Mouse (Mus musculus): ENCODE measurements around the gene Klrb1c.
A peak's percentile ranks its signal among the peaks of the same experiment; 100 is the strongest.
"Not testable (repeated sequence)": the region's sequence is repeated elsewhere in the genome, so short reads cannot be mapped to it uniquely, and the experiment has no call there.

Gene Klrb1c

GRCm38 (mm10) chr6:128797185-128797905, 8.3 kb upstream of the Klrb1c start:
- no peak for DNase-seq

DNA sequence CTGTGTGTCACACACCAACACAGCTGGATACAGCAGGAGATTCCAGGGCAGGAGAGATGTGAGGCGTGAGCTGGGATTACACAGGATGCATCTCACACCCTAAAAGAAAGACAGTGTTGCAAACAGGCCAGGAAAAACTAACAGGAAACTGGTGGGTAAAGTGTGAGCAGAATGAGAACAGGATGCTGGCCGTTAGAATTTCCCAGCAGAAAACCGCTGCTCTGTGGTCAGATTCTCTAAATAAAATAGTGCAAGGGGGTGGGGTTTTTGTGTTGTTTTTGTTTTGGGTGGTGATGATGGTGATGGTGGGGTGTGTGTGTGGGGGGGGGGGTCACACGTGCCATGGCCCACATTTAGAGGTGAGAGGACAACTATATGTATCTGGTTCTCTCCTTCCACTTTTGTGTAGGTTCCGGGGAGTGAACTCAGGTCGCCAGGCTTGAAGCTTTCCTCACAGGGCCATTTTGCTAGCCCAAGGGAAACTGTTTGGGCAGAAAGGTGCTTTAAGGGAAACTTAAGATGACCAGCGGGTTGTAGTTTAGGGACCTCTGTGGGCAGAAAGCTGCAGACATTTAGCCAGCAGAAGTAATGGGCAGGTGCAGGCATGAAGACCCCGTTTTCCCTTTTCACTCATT, 7.4 kb upstream of the Klrb1c start:
- DNase-seq: no peak

DNA sequence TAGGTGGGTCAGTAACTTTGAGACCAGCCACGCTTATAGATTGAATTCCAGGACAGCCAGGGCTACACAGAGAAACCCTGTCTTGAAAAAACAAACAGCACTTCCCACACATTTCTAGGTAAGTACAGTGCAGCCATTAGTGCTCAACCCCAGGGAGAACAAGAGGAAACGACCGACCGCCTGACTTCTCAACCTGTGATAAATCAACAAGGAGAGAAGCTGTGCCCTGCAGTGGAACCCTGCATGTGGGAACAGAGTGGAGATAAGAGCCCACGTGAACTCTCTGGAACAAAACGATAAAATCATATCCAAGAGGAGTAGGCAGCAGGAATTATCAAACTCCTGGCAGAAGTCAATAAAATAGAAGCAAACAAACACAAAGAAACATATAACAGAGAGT, 4.7 kb upstream of the Klrb1c start:
- DNase-seq: no peak

- DNase-seq: not testable (repeated sequence)
These were observed 1.5 kb upstream of the Klrb1c start for GRCm38 (mm10) chr6:128790491-128790994.

DNA sequence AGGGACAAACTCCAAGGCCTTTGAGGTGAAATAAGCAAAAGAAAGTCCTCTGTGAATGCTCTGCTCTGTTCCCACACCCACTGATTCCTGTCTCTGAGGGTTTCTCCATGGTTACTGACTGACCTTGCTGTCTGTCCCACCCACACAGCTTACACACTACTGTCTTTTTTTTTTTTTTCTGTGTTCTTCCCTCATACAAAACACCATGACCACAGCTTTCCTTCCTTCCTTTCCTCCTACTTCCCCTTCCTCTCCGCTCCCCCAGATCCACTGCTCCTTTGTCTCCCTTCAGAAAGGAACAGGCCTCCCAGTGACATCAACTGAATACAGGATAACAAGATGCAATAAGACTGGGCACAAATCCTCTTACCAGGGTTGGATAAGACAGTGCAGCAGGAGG, 498 bp downstream of the Klrb1c start:
- DNase-seq: no peak

DNA sequence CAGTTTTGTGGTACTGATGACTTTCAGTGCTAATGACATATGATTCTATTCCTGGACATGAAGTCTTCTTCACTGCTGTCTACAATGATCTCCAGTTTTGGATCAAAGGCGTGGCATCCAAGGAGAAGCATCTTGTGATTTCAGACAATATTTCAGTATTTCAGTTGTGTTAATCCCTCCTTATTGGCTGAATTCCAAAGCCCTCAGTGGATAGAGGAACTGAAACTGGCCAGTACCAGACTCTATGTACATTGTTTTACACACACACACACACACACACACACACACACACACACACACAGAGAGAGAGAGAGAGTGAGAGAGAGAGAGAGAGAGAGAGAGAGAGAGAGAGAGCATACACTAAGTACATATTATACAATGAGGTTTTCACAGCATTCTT, 2.6 kb downstream of the Klrb1c start:
- DNase-seq: not testable (repeated sequence)

DNA sequence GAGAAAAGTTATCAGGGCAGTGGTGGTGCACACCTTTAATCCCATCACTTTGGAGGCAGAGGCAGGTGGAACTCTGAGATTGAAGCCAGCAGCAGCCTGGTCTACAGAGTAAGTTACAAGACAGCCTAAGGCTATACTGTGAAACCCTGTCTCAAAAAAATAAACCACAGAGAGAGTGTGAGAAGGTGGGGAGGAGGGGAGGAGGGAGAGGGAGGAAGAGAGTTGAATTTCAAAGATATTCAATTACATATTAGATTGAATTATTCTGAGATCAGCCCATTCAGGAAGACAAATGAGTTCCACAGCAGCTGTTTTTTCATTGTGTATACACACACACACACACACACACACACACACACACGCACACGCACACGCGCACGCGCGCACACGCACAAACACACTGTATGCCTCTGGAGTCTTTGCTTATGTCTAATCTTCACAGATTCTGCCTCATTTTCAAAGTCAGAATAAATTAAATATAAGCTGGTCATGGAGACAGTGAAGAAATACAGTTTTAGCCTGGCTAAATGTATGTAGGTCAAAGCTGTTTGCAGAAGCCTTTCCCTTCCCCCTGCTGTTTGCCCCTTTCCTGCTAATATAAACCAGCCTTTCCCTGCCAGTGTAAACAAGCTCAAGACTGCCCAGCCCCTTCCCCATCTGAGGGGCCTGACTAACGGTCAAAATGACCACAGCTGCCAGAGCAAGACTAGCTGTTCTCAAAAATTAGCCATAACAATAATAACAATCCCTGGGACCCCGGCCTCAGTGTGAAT, 19.3 kb downstream of the Klrb1c start:
- DNase-seq: no peak

GRCm38 (mm10) chr6:128768047-128768446, 21.0 kb downstream of the Klrb1c start:
- DNase-seq: no peak

- peak; percentile 30 for DNase-seq
These were observed 22.3 kb downstream of the Klrb1c start for GRCm38 (mm10) chr6:128766486-128767254.

DNA sequence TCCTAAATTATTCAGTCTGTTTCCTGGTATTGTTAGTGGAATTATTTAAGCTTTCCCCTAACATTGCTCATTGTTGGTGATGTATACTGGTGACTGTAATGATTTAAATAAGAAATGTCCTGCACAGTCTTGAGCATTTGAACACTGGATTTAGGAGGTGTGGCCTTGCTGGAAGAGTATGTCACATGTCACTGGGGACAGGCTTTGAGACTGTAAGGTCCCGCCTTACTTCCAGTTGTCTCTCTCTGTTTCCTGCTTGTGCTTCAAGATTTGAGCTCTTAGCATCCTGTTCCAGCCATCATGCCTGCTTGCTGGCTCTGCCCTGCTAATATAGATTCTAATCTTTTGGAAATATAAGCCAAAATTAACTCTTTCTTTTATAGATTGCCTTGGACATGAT, 23.8 kb downstream of the Klrb1c start:
- DNase-seq: no peak

- DNase-seq: no peak
These were observed 24.4 kb downstream of the Klrb1c start for GRCm38 (mm10) chr6:128764598-128764997.

DNA sequence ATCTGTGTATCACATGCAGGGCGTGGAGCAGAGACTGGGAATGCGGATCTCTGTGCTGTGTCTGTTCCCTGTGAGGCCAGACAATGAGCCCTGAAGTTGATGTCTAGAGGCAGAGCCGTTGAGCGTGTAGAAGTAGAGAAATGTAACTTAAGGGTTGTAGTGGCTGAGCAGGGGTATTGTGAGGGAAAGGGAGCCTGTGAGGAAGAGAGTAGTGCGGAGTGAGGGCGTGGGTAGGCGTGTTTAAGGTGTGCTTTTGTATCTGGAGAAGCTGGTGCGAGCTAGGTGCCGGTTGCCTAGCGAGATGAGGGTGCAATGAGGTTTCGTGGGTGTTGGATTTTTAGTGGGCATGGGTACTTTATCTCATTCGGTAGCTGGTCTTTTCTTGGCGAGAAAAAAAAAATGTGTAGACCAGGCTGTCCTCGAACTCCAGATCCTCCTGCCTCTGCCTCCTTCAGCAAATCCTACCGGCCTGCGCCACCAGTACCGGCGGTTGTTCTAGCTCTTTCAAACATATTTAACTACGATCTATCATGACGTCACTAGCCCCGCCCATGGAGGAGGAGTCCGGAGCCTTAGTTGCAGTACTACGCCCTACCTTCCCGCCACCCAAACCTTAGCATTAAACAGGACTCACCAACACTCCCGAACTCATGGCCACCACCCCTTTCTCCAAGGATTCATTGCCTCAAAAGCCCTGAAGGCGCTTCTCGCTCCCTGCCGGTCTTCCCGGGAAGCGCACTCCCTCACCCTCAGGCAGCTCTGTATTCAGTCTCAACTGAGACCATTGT, 25.1 kb downstream of the Klrb1c start:
- peak; percentile 89 for DNase-seq

DNA sequence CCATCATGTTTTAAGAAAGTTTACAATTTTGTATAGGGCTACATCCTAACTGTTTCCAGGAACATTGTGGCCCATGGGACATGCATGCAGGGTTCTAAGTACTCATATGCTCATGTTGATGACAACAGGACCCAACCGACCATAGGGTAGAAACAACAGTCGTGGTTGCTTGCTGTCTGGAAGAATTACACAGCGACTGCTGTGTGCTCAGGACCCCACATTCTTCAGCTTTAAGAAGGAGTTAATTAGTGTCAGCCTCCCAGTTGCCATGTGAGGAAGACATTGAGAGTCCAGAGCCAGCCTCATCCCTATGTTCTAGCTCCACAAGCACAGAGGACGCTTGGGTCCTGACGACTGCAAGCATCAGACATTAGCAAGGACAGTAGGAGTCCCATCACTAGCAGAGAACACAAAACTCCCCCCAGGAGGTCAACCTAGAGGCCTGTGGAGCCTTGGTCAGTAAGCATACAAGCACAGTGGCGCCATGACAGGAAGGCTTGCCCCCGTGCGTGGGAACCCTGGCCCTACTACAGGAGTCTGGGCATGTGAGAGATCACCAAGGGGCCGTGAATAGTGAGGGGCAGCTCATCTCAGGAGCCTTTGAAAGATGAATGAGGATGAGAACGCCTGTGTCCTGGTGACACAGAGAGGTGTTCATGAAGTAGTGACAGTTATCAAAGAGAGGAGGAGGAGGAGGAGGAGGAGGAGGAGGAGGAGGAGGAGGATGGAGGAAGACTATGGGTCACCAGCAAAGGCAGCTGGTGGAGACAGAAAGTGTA, 25.9 kb downstream of the Klrb1c start:
- not testable (repeated sequence) for DNase-seq

DNA sequence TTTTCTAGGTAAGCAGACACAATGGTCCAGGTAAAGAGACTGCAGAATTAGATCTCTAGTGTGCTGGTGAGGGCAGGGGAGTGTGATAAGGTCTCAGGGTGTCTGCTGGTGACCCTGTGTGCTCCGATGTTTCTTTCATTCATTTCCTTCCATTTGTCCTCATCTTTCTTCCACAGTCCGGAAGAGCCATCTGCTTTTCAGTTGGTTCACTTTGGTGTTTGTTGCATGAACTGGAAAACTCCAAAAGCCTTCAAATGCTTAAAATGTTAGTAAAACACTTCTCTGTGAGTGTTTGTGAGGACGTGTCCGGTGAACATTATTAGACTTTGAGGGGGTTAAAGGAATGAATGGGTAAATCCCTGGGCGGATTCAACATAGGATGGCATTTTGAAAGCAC, 27.9 kb downstream of the Klrb1c start:
- no peak for DNase-seq

DNA sequence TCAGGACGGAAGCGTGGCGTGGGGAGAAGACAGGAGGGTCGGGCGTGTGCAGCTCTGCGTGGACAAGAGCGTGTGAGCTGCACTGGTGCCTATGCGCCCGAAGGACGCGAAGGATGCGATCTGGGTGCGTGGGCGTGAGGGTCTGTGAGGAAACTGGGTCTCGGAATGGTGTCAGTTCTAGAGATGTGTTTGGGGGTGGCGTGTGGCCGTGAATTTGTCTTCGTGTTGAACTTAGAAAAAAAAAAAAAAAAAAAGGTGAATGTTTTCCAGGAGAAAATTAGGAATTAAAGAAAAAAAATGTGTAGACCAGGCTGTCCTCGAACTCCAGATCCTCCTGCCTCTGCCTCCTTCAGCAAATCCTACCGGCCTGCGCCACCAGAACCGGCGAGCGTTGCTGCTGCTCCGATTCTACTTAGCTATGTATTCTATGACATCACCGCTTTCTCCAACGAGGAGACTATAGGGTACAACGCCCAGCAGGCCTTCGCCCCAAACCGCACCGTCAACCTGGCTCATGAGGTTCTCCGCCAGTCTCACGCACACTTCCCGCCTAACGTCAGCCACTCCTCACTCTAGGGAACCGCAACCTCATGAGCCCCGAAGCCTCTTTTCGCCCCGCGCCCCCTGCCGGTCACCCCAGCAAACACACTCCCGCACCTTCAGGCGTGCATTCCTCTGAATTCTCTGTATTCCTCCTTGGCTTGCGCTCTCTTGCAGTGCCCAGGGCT, 28.4 kb downstream of the Klrb1c start:
- peak; percentile 73 for DNase-seq

GRCm38 (mm10) chr6:128760016-128760415, 29.0 kb downstream of the Klrb1c start:
- DNase-seq: peak; percentile 85

GRCm38 (mm10) chr6:128759221-128759950, 29.6 kb downstream of the Klrb1c start:
- DNase-seq: no peak

- DNase-seq: not testable (repeated sequence)
These were observed 33.6 kb downstream of the Klrb1c start for GRCm38 (mm10) chr6:128755402-128755763.

DNA sequence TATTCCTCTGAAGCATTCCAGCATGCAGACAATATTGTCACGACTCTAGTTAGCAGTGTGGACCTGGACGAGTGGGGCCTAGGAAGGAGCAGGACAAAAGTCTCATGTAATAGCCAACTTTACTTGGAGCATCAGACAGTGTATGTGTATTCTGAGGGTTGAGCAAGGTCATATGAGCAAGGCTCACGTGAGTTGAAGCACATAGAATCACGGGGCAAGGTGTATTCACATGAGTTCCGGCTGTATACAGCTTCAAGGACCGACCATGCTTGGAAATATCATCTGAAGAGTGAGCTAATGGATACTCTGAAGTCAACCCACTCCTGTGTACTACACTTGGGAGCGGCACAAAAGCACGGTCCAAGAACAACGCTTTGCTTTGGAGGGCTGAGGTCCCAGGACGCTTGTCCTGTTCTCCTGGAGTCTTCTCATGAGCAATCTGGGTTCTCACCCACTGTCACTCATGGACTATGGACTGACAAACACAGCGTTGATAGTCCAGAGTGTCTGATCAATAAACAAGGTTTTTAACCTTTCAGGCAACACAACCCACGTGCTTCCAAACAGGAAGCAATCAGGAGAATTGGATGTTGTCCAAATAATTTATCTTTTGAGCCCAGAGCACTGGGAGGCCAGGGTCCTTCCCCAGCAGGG, 34.1 kb downstream of the Klrb1c start:
- not testable (repeated sequence) for DNase-seq
